Mouse (Mus musculus) urinary bladder, postnatal 14 days (tissue): ENCODE results near the gene Gm6408.
"Not testable (repeated sequence)": the region's sequence is repeated elsewhere in the genome, so short reads cannot be mapped to it uniquely, and the experiment has no call there.

ENCODE experiments used
- DNase-seq: peaks from one replicate; pipeline ENCODE4 v3.0.0; 2021; ENCODE audit warnings: low spot score

Gm6408 gene

GRCm38 (mm10) chr5:146481665-146482064 lies at the start of gene Gm6408:
TSS of gene Gm6408 (plus strand) at chr5:146481965.
- DNase-seq, result not testable (repeated sequence)

GRCm38 (mm10) chr5:146432476-146432875 lies 49.3 kb upstream of the Gm6408 start:
- DNase-seq, result no peak

GRCm38 (mm10) chr5:146435316-146435715 lies 46.4 kb upstream of the Gm6408 start:
- no peak for DNase-seq

GRCm38 (mm10) chr5:146436796-146437195 lies 45.0 kb upstream of the Gm6408 start:
- DNase-seq, result no peak

GRCm38 (mm10) chr5:146439152-146439781 lies 42.5 kb upstream of the Gm6408 start:
- DNase-seq, result no peak

GRCm38 (mm10) chr5:146440273-146440672 lies 41.5 kb upstream of the Gm6408 start:
- no peak for DNase-seq

- DNase-seq, result no peak
These were observed 39.0 kb upstream of the Gm6408 start for GRCm38 (mm10) chr5:146442767-146443166.

GRCm38 (mm10) chr5:146446633-146447032 lies 35.1 kb upstream of the Gm6408 start:
- DNase-seq, result no peak

- DNase-seq, result no peak
These were observed 30.0 kb upstream of the Gm6408 start for GRCm38 (mm10) chr5:146451592-146452254.

- no peak for DNase-seq
These were observed 28.2 kb upstream of the Gm6408 start for GRCm38 (mm10) chr5:146453556-146453955.

- no peak for DNase-seq
These were observed 20.2 kb upstream of the Gm6408 start for GRCm38 (mm10) chr5:146461612-146462011.

GRCm38 (mm10) chr5:146466663-146467062 lies 15.1 kb upstream of the Gm6408 start:
- DNase-seq, result no peak

GRCm38 (mm10) chr5:146468311-146468710 lies 13.5 kb upstream of the Gm6408 start:
- DNase-seq, result no peak

- no peak for DNase-seq
These were observed 10.9 kb upstream of the Gm6408 start for GRCm38 (mm10) chr5:146470821-146471220.

- DNase-seq, result no peak
These were observed 10.5 kb upstream of the Gm6408 start for GRCm38 (mm10) chr5:146471311-146471710.

GRCm38 (mm10) chr5:146471821-146472220 lies 9.9 kb upstream of the Gm6408 start:
- DNase-seq, result no peak

GRCm38 (mm10) chr5:146479564-146479963 lies 2.2 kb upstream of the Gm6408 start:
- DNase-seq, result peak; percentile 11

- DNase-seq, result peak; percentile 22
These were observed 7.2 kb downstream of the Gm6408 start for GRCm38 (mm10) chr5:146488959-146489358.

- DNase-seq, result not testable (repeated sequence)
These were observed 9.3 kb downstream of the Gm6408 start, which contains the start of gene Gm6370 for GRCm38 (mm10) chr5:146491063-146491462. TSS of gene Gm6370 (plus strand) at chr5:146491363.

- DNase-seq, result not testable (repeated sequence)
These were observed 20.3 kb downstream of the Gm6408 start, which contains the start of gene 4930449I24Rik for GRCm38 (mm10) chr5:146502099-146502498. TSS of gene 4930449I24Rik (plus strand) at chr5:146502399.

GRCm38 (mm10) chr5:146513823-146514222 lies 32.1 kb downstream of the Gm6408 start, which contains the start of gene Gm3402:
TSS of gene Gm3402 (plus strand) at chr5:146514123.
- not testable (repeated sequence) for DNase-seq

- DNase-seq, result not testable (repeated sequence)
These were observed 43.7 kb downstream of the Gm6408 start, which contains the start of gene Gm3404 for GRCm38 (mm10) chr5:146525501-146525900. TSS of gene Gm3404 (plus strand) at chr5:146525801.
